Mouse (Mus musculus): ENCODE results near the gene Dynlt1f.
"Not testable (repeated sequence)": the region's sequence is repeated elsewhere in the genome, so short reads cannot be mapped to it uniquely, and the experiment has no call there.

Gene Dynlt1f

GRCm38 (mm10) chr17:6624926-6625558, 30.7 kb downstream of the Dynlt1f start:
- DNase-seq (ENCODE audit: low read depth, low spot score) = not testable (repeated sequence)

- DNase-seq (ENCODE audit: low read depth, low spot score) = not testable (repeated sequence)
Measured at GRCm38 (mm10) chr17:6621976-6622375, 33.7 kb downstream of the Dynlt1f start.

- not testable (repeated sequence) for DNase-seq (ENCODE audit: low read depth, low spot score)
Measured at GRCm38 (mm10) chr17:6620730-6621451, 34.8 kb downstream of the Dynlt1f start.

GRCm38 (mm10) chr17:6620035-6620434, 35.7 kb downstream of the Dynlt1f start:
- DNase-seq (ENCODE audit: low read depth, low spot score) = not testable (repeated sequence)

- DNase-seq (ENCODE audit: low read depth, low spot score) = not testable (repeated sequence)
Measured at GRCm38 (mm10) chr17:6619271-6619670, 36.4 kb downstream of the Dynlt1f start.

- not testable (repeated sequence) for DNase-seq (ENCODE audit: low read depth, low spot score)
Measured at GRCm38 (mm10) chr17:6617689-6618400, 37.9 kb downstream of the Dynlt1f start.

- DNase-seq (ENCODE audit: low read depth, low spot score) = not testable (repeated sequence)
Measured at GRCm38 (mm10) chr17:6616731-6617130, 39.0 kb downstream of the Dynlt1f start.

GRCm38 (mm10) chr17:6614316-6614715, 41.4 kb downstream of the Dynlt1f start:
- DNase-seq (ENCODE audit: low read depth, low spot score) = not testable (repeated sequence)

GRCm38 (mm10) chr17:6613524-6613923, 42.2 kb downstream of the Dynlt1f start:
- not testable (repeated sequence) for DNase-seq (ENCODE audit: low read depth, low spot score)

GRCm38 (mm10) chr17:6605347-6605746, 50.4 kb downstream of the Dynlt1f start:
- not testable (repeated sequence) for DNase-seq (ENCODE audit: low read depth, low spot score)

GRCm38 (mm10) chr17:6602205-6602604, 53.5 kb downstream of the Dynlt1f start:
- not testable (repeated sequence) for DNase-seq (ENCODE audit: low read depth, low spot score)

- DNase-seq (ENCODE audit: low read depth, low spot score) = peak; percentile 92
Measured at GRCm38 (mm10) chr17:6601204-6601911, 54.3 kb downstream of the Dynlt1f start, which contains the start of gene Dynlt1c. Gene Dynlt1c, plus strand, starts transcription at chr17:6601671.

- DNase-seq (ENCODE audit: low read depth, low spot score) = not testable (repeated sequence)
Measured at GRCm38 (mm10) chr17:6600216-6600911, 55.3 kb downstream of the Dynlt1f start.

- DNase-seq (ENCODE audit: low read depth, low spot score) = not testable (repeated sequence)
Measured at GRCm38 (mm10) chr17:6598356-6598755, 57.3 kb downstream of the Dynlt1f start.
